Mouse (Mus musculus): ENCODE measurements around the gene Cdc42bpa.
"Not testable (repeated sequence)": the region's sequence is repeated elsewhere in the genome, so short reads cannot be mapped to it uniquely, and the experiment has no call there.

The Cdc42bpa gene

DNA sequence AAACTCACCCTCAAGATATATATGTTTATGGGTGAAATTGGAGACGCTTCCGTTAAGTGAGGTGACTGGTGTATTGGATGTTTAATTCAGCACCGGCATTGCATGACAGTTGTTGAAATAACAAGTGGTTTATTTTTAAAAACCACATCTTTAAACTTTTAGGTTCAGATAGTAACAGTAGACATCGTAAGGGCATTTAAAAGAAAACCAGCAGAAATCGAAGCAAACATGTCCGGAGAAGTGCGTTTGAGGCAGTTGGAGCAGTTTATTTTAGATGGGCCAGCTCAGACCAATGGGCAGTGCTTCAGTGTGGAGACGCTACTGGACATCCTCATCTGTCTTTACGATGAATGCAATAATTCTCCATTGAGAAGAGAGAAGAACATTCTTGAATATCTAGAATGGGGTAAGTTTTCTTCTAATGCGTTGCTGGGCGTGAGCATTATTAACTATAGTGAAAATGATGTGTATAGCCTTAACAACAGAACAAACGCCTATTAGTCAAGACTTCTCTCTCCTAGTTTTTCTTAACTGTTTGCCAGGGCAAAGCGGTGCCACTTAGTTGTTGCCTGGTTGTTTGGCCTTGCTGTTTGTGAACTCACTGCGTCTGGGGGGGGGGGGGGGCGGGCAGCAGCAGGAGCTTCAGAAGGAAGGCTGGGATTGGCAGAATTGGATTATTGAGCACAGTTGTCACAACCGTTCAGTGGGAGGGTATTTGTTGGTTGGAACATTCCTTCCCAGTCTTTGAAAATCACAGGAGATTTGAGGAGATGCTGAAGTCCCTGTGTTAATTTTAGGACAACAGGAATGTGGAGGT, 818 bp downstream of the Cdc42bpa start:
- DNase-seq (ENCODE audit: low spot score), result peak; percentile 26

- peak; percentile 32 for DNase-seq (ENCODE audit: low spot score)
Observed at GRCm38 (mm10) chr1:179961777-179962176, 1.5 kb downstream of the Cdc42bpa start.

DNA sequence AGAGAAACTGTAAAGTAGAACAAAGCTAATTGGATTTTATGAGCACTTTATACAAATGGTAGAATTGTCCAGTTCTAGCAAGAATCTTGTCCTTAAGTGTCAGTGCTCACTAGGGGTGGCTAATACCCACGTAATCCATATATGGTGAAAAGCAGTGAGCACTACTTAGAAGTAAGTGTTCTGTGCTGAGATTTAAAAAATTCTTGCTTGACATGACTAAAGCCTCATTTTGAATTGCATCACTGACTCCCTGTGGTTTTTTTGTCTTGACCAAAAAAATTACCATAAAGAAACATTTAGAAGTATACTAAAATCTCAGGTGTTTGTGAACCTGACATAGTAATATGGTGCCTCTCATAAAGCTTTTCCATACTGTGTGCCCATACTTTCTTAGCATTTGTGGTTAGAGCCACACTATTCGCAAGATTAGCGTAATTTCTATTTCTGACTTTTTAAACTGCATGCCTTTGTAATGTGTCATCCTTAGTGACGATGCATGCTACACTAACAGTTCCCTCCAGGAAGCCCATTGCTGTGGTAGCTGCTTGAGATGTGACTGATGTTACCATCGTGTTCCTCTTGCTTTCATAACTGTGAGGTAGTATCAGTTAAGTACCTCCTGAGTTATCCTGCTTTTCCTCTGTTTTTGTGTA, 9.6 kb downstream of the Cdc42bpa start:
- DNase-seq (ENCODE audit: low spot score), result no peak

GRCm38 (mm10) chr1:179975021-179975420, 14.7 kb downstream of the Cdc42bpa start:
- peak; percentile 78 for DNase-seq (ENCODE audit: low spot score)

GRCm38 (mm10) chr1:179975645-179976275, 15.5 kb downstream of the Cdc42bpa start:
- DNase-seq (ENCODE audit: low spot score), result peak; percentile 64

DNA sequence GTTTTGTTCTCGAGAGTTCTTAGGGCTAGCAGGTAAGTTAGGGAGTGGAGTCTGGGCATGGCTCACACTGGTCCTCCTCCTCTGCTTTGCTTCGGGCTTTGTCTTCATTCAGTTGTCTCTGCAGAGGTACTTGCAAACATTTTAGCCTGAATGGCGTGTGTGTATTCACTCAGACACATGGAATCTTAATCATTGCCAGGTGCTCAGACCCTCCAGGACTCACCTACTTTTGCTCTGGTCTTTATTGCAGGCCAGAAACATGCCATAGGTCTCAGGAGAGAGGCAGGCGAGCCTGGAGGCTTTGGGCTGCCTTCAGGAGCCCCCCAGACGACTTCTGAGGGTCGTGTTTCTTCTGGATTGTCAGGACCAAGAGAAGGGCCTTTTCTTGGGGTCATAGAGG, 17.2 kb downstream of the Cdc42bpa start:
- no peak for DNase-seq (ENCODE audit: low spot score)

DNA sequence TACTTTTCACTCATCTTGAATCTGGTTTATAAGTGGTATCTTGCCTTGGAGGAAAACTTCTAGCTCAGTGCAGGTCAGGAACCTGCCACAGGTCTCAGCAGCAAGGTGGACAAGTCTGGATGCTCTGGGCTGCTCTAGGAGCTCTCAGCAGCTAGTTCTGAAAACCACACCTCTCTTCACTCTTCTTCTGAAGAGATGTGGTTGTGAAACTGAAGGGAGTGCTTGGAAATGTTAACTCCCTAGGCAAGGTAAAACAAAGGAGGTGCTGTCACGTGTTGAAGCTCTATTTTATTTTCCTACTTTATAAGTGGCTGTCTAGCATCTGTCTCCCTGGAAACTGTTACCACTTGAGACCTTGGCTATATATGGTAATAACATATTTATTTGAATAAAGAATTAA, 18.5 kb downstream of the Cdc42bpa start:
- DNase-seq (ENCODE audit: low spot score), result no peak

- DNase-seq (ENCODE audit: low spot score), result no peak
Observed at GRCm38 (mm10) chr1:179981680-179982079, 21.4 kb downstream of the Cdc42bpa start.

- DNase-seq (ENCODE audit: low spot score), result no peak
Observed at GRCm38 (mm10) chr1:179982183-179982582, 21.9 kb downstream of the Cdc42bpa start.

DNA sequence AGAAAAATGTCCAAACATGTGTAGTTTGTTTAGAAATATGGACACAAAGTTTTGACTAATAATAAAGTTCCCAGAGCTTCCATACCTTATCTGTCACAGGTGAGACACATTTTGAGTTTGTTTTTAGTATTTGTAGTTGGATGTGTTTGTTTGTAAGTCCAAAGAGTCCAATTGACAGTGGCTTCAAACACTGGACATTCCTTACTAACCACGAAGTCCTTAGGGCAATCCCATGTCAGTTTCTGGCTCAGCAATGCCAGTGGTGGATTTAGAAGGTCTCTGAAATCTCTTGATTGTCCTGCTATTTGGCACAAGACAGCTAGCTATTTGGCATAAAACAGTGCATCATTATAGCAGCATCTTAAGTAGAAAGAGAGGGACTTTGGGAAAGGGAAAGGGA, 22.7 kb downstream of the Cdc42bpa start:
- DNase-seq (ENCODE audit: low spot score), result no peak

DNA sequence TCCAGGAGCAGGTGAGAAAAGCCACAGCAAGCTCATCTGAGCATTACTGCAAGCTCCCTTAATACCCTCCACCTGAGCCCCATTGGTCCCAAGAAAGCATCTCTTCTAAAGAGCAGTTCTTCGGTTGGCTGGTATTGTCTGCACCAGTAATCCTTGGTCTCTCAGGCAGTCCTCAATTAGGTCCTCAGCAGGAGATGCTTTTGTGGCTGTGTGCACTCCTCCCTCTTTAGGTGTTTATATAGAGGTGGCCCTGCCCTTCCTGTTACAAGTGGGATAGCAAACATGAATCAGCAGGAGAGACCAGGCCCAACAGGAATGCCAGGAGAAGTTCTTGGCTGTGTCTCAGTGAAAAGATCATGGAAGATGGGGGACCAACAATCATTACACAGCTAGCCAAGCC, 23.9 kb downstream of the Cdc42bpa start:
- DNase-seq (ENCODE audit: low spot score), result no peak

DNA sequence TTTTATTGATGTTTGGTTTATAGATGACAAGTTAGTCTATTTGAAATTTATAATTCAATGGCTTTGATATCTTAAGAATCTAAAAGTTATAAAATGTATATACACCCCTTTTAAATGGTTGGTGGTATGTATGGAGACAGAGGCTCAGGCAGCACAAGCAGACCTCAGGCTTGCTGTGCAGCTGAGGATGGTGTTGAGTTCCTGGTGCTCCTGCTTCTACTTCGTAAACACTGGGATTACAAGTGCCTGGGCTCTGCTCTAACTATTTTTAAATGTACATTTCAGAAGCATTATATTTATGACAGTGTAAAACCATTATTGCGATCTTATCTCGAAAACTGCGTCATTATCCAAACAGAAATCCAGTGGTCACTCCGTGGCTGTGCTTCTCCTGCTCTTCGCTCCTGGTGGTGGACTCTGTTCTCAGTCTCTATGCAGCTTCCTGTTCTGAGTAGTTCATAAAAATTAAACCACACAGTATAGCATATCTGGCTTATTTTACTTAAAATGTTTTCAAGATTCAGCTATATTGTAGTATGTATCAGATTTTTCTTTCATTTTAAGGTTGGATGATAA, 31.5 kb downstream of the Cdc42bpa start:
- DNase-seq (ENCODE audit: low spot score), result no peak

GRCm38 (mm10) chr1:179992255-179992654, 32.0 kb downstream of the Cdc42bpa start:
- no peak for DNase-seq (ENCODE audit: low spot score)

GRCm38 (mm10) chr1:180008057-180008456, 47.8 kb downstream of the Cdc42bpa start:
- DNase-seq (ENCODE audit: low spot score), result no peak

- no peak for DNase-seq (ENCODE audit: low spot score)
Observed at GRCm38 (mm10) chr1:180013479-180013878, 53.2 kb downstream of the Cdc42bpa start.

GRCm38 (mm10) chr1:180018218-180018617, 57.9 kb downstream of the Cdc42bpa start:
- DNase-seq (ENCODE audit: low spot score), result no peak

- DNase-seq (ENCODE audit: low spot score), result no peak
Observed at GRCm38 (mm10) chr1:180021463-180022296, 61.4 kb downstream of the Cdc42bpa start.

DNA sequence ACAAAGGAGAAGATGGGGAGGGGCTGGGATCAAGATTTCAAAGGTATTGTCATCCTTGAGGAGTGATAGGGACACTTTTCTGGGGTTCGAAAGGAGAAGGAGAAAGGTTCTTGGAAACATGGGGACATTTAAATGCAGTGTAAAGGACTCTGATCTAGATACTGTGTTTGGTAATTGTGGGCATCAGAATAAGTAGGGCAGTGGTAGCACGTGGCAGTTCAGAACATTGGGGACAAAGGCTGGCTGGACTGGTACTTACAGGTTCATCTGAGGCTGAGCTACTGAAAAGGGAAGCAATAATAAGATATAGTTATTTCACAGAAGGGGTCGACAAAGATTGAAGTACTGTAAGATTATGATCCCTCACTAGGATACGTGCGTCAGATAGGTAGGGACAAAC, 63.2 kb downstream of the Cdc42bpa start:
- no peak for DNase-seq (ENCODE audit: low spot score)

- DNase-seq (ENCODE audit: low spot score), result not testable (repeated sequence)
Observed at GRCm38 (mm10) chr1:180029863-180030262, 69.6 kb downstream of the Cdc42bpa start.

GRCm38 (mm10) chr1:180030631-180031365, 70.5 kb downstream of the Cdc42bpa start:
- peak; percentile 49 for DNase-seq (ENCODE audit: low spot score)

All from c-Kit-positive CD71-positive TER-119-positive erythroid progenitor cells, embryonic 14.5 days (primary cell).